In genomic region chr4:132245643-132246042, GRCm38 (mm10) we compare ENCODE assay signal across 27 mouse cellular contexts. TPM values are rescaled to one million over a fixed set of nuclear protein-coding genes. Genes with fewer than 3 reads are reported as not detected.
A peak's percentile ranks its signal among the peaks of the same experiment; 100 is the strongest.
DNase-seq lines count a peak whose midpoint lies in the region; ATAC-seq and TF ChIP-seq lines count a peak whose summit lies in the region.
"Had no signal": no experiment of that assay in that cellular context is flagged by ENCODE, and none has a peak within 500 bp of the region (broad histone marks: within the 10 kb centered on the region; RNA-seq: fewer than 3 reads in every experiment).

No protein-coding gene starts in this region.

- no peak overlapping the region for H3K4me3 ChIP-seq in heart, postnatal 0 days (ENCODE audit: low read depth, low read length)
- no peak overlapping the region for H3K4me3 ChIP-seq in liver, embryonic 16.5 days (ENCODE audit: low read depth, low read length)
- H3K4me3 ChIP-seq: embryonic facial prominence, embryonic 13.5 days; erythroblast, embryonic 14.5 days; forebrain, embryonic 12.5 days; hindbrain, embryonic 10.5 days; layer of hippocampus, adult 2 months; limb, embryonic 12.5 days; midbrain, embryonic 12.5 days; neural tube, embryonic 15.5 days had no signal

- peaks cover 63% of the 10 kb centered on the region for H3K36me3 ChIP-seq in heart, postnatal 0 days (replicated peaks; ENCODE audit: control insufficient read depth, insufficient read depth, low read length)
- H3K36me3 ChIP-seq in liver, embryonic 16.5 days (ENCODE audit: control insufficient read depth, insufficient read depth) = peaks cover 23% of the 10 kb centered on the region

- DNase-seq in heart, postnatal 0 days (ENCODE audit: low spot score) = no peak
- no peak for DNase-seq in heart, postnatal 36 days
- peak; percentile 16 for DNase-seq in CD4-positive, CD25-positive, alpha-beta regulatory T cell, adult 2 months (ENCODE audit: low read depth, low spot score)
- no peak for DNase-seq in spleen, postnatal 14 days (ENCODE audit: low spot score in 2 of 2)
- DNase-seq in urinary bladder, postnatal 36 days (ENCODE audit: low spot score in 2 of 2) = no peak
- DNase-seq: adrenal gland, postnatal 25 days; cerebellum, adult 8-10 months; cerebellum, postnatal 36 days; embryo, embryonic 11 days; gastrocnemius, postnatal 25 days; kidney, postnatal 25 days; lung, adult 18-20 months; lung, postnatal 10 days; right cerebral cortex, adult 18-20 months had no signal

- no peak for TF ChIP-seq EP300 in heart, postnatal 0 days (IDR thresholded peaks at IDR 0.05; ENCODE audit: low read depth)

- H3K27me3 ChIP-seq in heart, postnatal 0 days (ENCODE audit: control insufficient read depth, insufficient read depth, low read length) = no peaks in the 10 kb centered on the region
- H3K27me3 ChIP-seq in liver, embryonic 16.5 days (ENCODE audit: control insufficient read depth, insufficient read depth, low read depth, low read length) = no peaks in the 10 kb centered on the region
- H3K27me3 ChIP-seq: embryonic facial prominence, embryonic 13.5 days; forebrain, embryonic 12.5 days; limb, embryonic 12.5 days; midbrain, embryonic 12.5 days; neural tube, embryonic 15.5 days had no signal

- no peak for TF ChIP-seq CTCF in heart, postnatal 0 days (IDR thresholded peaks at IDR 0.05; ENCODE audit: low read depth)

- intact Hi-C loops in heart, postnatal 36 days (cut with DNase I) = no loop called here

- no peak for ATAC-seq in heart, postnatal 0 days (ENCODE audit: insufficient read depth, low read depth)
- ATAC-seq in CD4-positive, CD25-positive, alpha-beta regulatory T cell, adult 4 months = peak; percentile 78
- no peak for ATAC-seq in liver, embryonic 16.5 days (ENCODE audit: low read depth)
- ATAC-seq: hindbrain, postnatal 0 days; intestine, postnatal 0 days had no signal

- 86% methylated on average over 3 of the region's 3 CpGs for WGBS in heart, postnatal 0 days
- 69% methylated on average over 3 of the region's 3 CpGs for WGBS in liver, embryonic 16.5 days (ENCODE audit: insufficient replicate concordance)

- peaks cover 5% of the 10 kb centered on the region; the same call in 1 of the 2 replicates for H3K4me1 ChIP-seq in heart, postnatal 0 days (ENCODE audit: control insufficient read depth, insufficient read depth)
- H3K4me1 ChIP-seq in liver, embryonic 16.5 days (ENCODE audit: control insufficient read depth, low read depth, low read length) = peaks cover 15% of the 10 kb centered on the region
- H3K4me1 ChIP-seq: embryonic facial prominence, embryonic 13.5 days; forebrain, embryonic 12.5 days; hindbrain, embryonic 10.5 days; limb, embryonic 12.5 days; midbrain, embryonic 12.5 days; neural tube, embryonic 15.5 days had no signal

- no peak overlapping the region for H3K9ac ChIP-seq in heart, postnatal 0 days (replicated peaks; ENCODE audit: low read depth, low read length)
- H3K9ac ChIP-seq in liver, embryonic 16.5 days (ENCODE audit: low read depth, low read length) = no peak overlapping the region
- H3K9ac ChIP-seq: embryonic facial prominence, embryonic 13.5 days; forebrain, embryonic 12.5 days; limb, embryonic 12.5 days; midbrain, embryonic 12.5 days; neural tube, embryonic 15.5 days had no signal

- no peak overlapping the region for H3K4me2 ChIP-seq in heart, postnatal 0 days (ENCODE audit: low read depth, low read length)
- H3K4me2 ChIP-seq in liver, embryonic 16.5 days (ENCODE audit: low read depth, low read length) = no peak overlapping the region
- H3K4me2 ChIP-seq: embryonic facial prominence, embryonic 13.5 days; forebrain, embryonic 12.5 days; limb, embryonic 12.5 days; midbrain, embryonic 12.5 days; neural tube, embryonic 15.5 days had no signal

- H3K9me3 ChIP-seq in heart, postnatal 0 days (replicated peaks; ENCODE audit: control insufficient read depth, low read length) = no peaks in the 10 kb centered on the region
- no peaks in the 10 kb centered on the region for H3K9me3 ChIP-seq in liver, embryonic 16.5 days (replicated peaks; ENCODE audit: control insufficient read depth, low read length)
- H3K9me3 ChIP-seq: embryonic facial prominence, embryonic 13.5 days; forebrain, embryonic 12.5 days; hindbrain, embryonic 10.5 days; limb, embryonic 12.5 days; midbrain, embryonic 12.5 days; neural tube, embryonic 15.5 days had no signal

- H3K27ac ChIP-seq in heart, postnatal 0 days (ENCODE audit: low read depth) = peak overlapping the region; percentile 16; the same call in 1 of the 2 replicates
- peak overlapping the region; percentile 12 for H3K27ac ChIP-seq in liver, embryonic 16.5 days (ENCODE audit: low read length)
- H3K27ac ChIP-seq: embryonic facial prominence, embryonic 13.5 days; forebrain, embryonic 12.5 days; hindbrain, embryonic 10.5 days; hindbrain, postnatal 0 days; layer of hippocampus, adult 2 months; limb, embryonic 12.5 days; midbrain, embryonic 12.5 days; neural tube, embryonic 15.5 days; stomach, postnatal 0 days had no signal

RNA-seq across cellular contexts. Expression of gene Gmeb1, which starts 15.8 kb away (rescaled TPM):
- 7.6 and 12.4 TPM in 2 replicates for total RNA-seq in heart, postnatal 0 days (2014; rRNA removed; ENCODE audit: low replicate concordance)
- polyA plus RNA-seq in heart, postnatal 0 days (2015; fragmentation: Nextera tagmentation; extraction: Ambion mirVana) = 16.4 and 17.0 TPM in 2 replicates
- 1 to 10 TPM; 8.8 to 9.6 TPM for total RNA-seq in heart, postnatal 36 days (2021)
- polyA plus RNA-seq in CD4-positive, CD25-positive, alpha-beta regulatory T cell, adult 4 months (2017; shearing (Covaris generic)) = 10 to 100 TPM; 16.7 to 17.7 TPM
- polyA plus RNA-seq in liver, embryonic 16.5 days (2015; fragmentation: Nextera tagmentation; extraction: Ambion mirVana) = 12.2 and 12.7 TPM in 2 replicates

RNA-seq across cellular contexts. Expression of gene Taf12, which starts 28.5 kb away (rescaled TPM):
- total RNA-seq in heart, postnatal 0 days (2014; rRNA removed; ENCODE audit: low replicate concordance) = 7.5 and 8.4 TPM in 2 replicates
- polyA plus RNA-seq in heart, postnatal 0 days (2015; fragmentation: Nextera tagmentation; extraction: Ambion mirVana) = 30.5 and 34.2 TPM in 2 replicates
- 10 to 100 TPM; 28.2 to 34.8 TPM for total RNA-seq in heart, postnatal 36 days (2021)
- 10 to 100 TPM; 84.4 to 91.9 TPM for polyA plus RNA-seq in CD4-positive, CD25-positive, alpha-beta regulatory T cell, adult 4 months (2017; shearing (Covaris generic))
- polyA plus RNA-seq in liver, embryonic 16.5 days (2015; fragmentation: Nextera tagmentation; extraction: Ambion mirVana) = 31.0 and 35.3 TPM in 2 replicates

RNA-seq across cellular contexts. Expression of gene Ythdf2, which starts 33.5 kb away (rescaled TPM):
- 28.7 and 43.3 TPM in 2 replicates for total RNA-seq in heart, postnatal 0 days (2014; rRNA removed; ENCODE audit: low replicate concordance)
- polyA plus RNA-seq in heart, postnatal 0 days (2015; fragmentation: Nextera tagmentation; extraction: Ambion mirVana) = 48.1 and 52.4 TPM in 2 replicates
- 10 to 100 TPM; 27.6 to 30.5 TPM for total RNA-seq in heart, postnatal 36 days (2021)
- polyA plus RNA-seq in CD4-positive, CD25-positive, alpha-beta regulatory T cell, adult 4 months (2017; shearing (Covaris generic)) = 100 to 1,000 TPM in 1 of 2 experiments, 10 to 100 TPM in 1; 70.7 to 118 TPM
- 24.9 and 28.5 TPM in 2 replicates for polyA plus RNA-seq in liver, embryonic 16.5 days (2015; fragmentation: Nextera tagmentation; extraction: Ambion mirVana)

RNA-seq across cellular contexts. Expression of gene Rab42, which starts 57.5 kb away (rescaled TPM):
- total RNA-seq in heart, postnatal 0 days (2014; rRNA removed; ENCODE audit: low replicate concordance) = 1.2 TPM in 1 of 2 replicates, not detected in the other
- 2.9 and 3.9 TPM in 2 replicates for polyA plus RNA-seq in heart, postnatal 0 days (2015; fragmentation: Nextera tagmentation; extraction: Ambion mirVana)
- total RNA-seq in heart, postnatal 36 days (2021) = under 1 TPM in 1 of 2 experiments, not detected in 1; 0.98 TPM
- polyA plus RNA-seq in CD4-positive, CD25-positive, alpha-beta regulatory T cell, adult 4 months (2017; shearing (Covaris generic)) = 1 to 10 TPM in 1 of 2 experiments, not detected in 1; 1.0 TPM
- 0.41 and 0.61 TPM in 2 replicates for polyA plus RNA-seq in liver, embryonic 16.5 days (2015; fragmentation: Nextera tagmentation; extraction: Ambion mirVana)
